Mouse (Mus musculus) embryonic facial prominence, embryonic 13.5 days (tissue): Measurements from ENCODE around the gene Lix1l. TPM values are rescaled to one million over a fixed set of nuclear protein-coding genes. Genes with fewer than 3 reads are reported as not detected.

Experiments
- ATAC-seq: fragments of 200-750 bp; cut with Nextera tagmentation; 2 replicates; pipeline ENCODE4 v1.8.0; 2017; ENCODE audit warnings: low read depth; ENCODE audit not compliant: insufficient number of reproducible peaks, insufficient read depth, low FRiP score, low TSS enrichment
- H3K27ac ChIP-seq: fragments of 300-500 bp; sonication (generic); 2 replicates; pipeline ENCODE4 v1.5.1; 2015; ENCODE audit warnings: moderate library complexity, mild to moderate bottlenecking, inconsistent platforms
- H3K27me3 ChIP-seq: fragments of 300-500 bp; sonication (generic); 2 replicates; pipeline ENCODE4 v1.6.1; 2015; ENCODE audit warnings: mild to moderate bottlenecking, inconsistent platforms
- H3K36me3 ChIP-seq: fragments of 300-500 bp; sonication (generic); 2 replicates; pipeline ENCODE4 v1.6.1; 2015; ENCODE audit warnings: mild to moderate bottlenecking, inconsistent platforms
- H3K4me1 ChIP-seq: fragments of 300-500 bp; sonication (generic); 2 replicates; pipeline ENCODE4 v1.6.1; 2015; ENCODE audit warnings: inconsistent platforms
- H3K4me2 ChIP-seq: fragments of 300-500 bp; sonication (generic); 2 replicates; pipeline ENCODE4 v1.6.1; 2015; ENCODE audit warnings: moderate library complexity, mild to moderate bottlenecking, inconsistent platforms
- H3K4me3 ChIP-seq: fragments of 300-500 bp; sonication (generic); 2 replicates; pipeline ENCODE4 v1.5.1; 2015; ENCODE audit warnings: mild to moderate bottlenecking, inconsistent platforms
- H3K9ac ChIP-seq: fragments of 300-500 bp; sonication (generic); 2 replicates; pipeline ENCODE4 v1.6.1; 2015; ENCODE audit warnings: mild to moderate bottlenecking, inconsistent platforms
- H3K9me3 ChIP-seq: fragments of 300-500 bp; sonication (generic); 2 replicates; pipeline ENCODE4 v1.6.1; 2016; ENCODE audit warnings: inconsistent platforms
- WGBS: fragments of 180-500 bp; shearing (Covaris S2); methylation state at CpG from one replicate; pipeline ENCODE4 v1.1.7; 2015; ENCODE audit warnings: mixed read lengths; 5-methylcytosine and 5-hydroxymethylcytosine counted together
- polyA plus RNA-seq: library from polyadenylated mRNA; unstranded; fragments of >200 nt; fragmentation: Nextera tagmentation; extraction: Ambion mirVana; gene quantifications from 2 replicates; pipeline ENCODE4 v1.2.1, GENCODE M21; 2015

The Lix1l gene
- 8.8 and 9.3 TPM in 2 replicates for polyA plus RNA-seq

DNA sequence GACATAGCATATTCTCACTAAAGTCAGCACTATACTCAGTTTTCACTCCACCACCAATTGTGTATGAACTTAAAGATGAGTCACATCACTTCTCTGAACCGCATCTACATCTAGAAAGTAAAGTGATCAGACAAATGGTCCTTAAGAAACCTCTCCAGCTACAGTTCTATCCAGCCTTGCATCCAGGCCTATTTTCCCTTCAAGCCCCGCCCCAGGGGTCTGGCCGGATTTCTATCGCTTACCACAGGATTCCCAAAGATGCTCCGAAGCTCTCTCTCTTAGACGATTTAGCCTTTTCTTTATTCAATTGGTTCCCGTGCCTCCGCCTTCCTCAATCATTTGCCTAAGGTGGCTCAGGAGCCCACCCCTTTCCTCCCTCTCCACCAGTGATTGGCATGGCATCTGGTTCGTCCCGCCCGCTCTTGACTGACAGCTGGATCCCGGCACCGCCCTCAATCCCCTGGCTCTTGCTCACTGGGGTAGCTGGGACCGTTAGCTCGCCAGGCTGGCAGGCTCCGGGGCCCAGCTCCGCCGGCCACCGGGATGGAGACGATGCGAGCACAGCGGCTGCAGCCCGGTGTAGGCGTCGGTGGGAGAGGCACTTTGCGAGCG lies at the start of gene Lix1l:
TSS of gene Lix1l (plus strand) at position 511 of the 612 bp plus-strand sequence.
- Histone ChIP-seq H3K4me2 (peak within 1 kb of the TSS; percentile 81), H3K27ac (peak within 1 kb of the TSS; percentile 96), H3K9me3 (no peaks in the 10 kb centered on the region), H3K27me3 (peaks cover 21% of the 10 kb centered on the region), H3K36me3 (0 out of 2 replicates have a peak, but pooled peaks cover 4% of the 10 kb centered on the region), H3K4me3 (peak within 1 kb of the TSS; percentile 70), H3K9ac (peak within 1 kb of the TSS; percentile 88), H3K4me1 (peaks cover 67% of the 10 kb centered on the region)
- ATAC-seq, result peak; percentile 93
- 1% methylated on average over 27 of the region's 27 CpGs for WGBS

DNA sequence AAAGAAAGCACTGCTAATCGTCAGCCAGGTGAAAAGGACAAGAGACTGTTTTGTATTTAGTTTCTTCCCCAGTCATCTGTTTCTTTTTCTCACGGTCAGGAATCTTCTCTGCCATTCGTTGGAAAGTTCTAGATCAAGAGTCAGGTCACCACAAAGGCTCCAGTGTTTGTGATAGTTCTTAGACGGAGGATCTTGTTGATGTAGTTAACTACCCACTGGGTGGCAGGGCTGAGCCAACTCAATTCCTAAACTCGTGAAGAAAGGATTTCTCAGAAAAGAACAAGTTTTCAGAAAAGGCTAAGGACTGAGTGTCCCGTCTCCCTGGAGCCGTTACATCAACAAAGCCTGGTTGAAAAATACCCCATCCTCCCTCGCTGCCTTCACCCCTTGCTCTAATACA lies 49.7 kb upstream of the Lix1l start:
- 0 out of 2 replicates have a peak overlapping the region, but pooled peaks have one; percentile 11 for H3K9ac ChIP-seq
- 10% methylated on average over 8 of the region's 8 CpGs for WGBS
- H3K9me3 ChIP-seq, result no peaks in the 10 kb centered on the region
- H3K4me1 ChIP-seq, result peaks cover 21% of the 10 kb centered on the region
- H3K27me3 ChIP-seq, result peaks cover 3% of the 10 kb centered on the region; the same call in 1 of the 2 replicates
- no peak overlapping the region for H3K4me2 ChIP-seq
- peak overlapping the region; percentile 39; the same call in 1 of the 2 replicates for H3K27ac ChIP-seq
- no peak for ATAC-seq
- H3K36me3 ChIP-seq, result no peaks in the 10 kb centered on the region
- no peak overlapping the region for H3K4me3 ChIP-seq

DNA sequence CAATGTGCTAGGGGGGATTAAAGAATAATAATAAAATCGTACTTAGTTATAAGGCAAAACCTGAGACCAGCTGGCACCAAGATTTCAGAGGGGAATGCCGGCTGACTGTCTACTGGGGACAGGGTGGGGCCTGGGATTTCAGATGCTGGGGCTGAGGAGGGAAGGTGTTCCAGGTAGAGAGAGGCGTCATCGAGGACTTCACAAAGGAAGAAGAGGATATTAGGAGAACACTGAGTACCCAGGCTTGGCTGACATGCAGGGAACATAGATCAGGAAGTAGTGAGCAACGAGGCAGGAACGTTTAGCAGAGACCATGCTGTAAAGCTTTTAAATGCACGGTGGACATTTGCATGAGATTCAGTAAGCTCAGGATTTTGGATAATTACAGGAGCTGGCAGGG lies 49.1 kb upstream of the Lix1l start:
- no peak overlapping the region for H3K9ac ChIP-seq
- WGBS, result 71% methylated on average over 7 of the region's 7 CpGs
- H3K4me1 ChIP-seq, result peaks cover 28% of the 10 kb centered on the region
- no peak overlapping the region for H3K27ac ChIP-seq
- no peaks in the 10 kb centered on the region for H3K27me3 ChIP-seq
- no peaks in the 10 kb centered on the region for H3K9me3 ChIP-seq
- H3K4me2 ChIP-seq, result no peak overlapping the region
- no peak overlapping the region for H3K4me3 ChIP-seq
- no peaks in the 10 kb centered on the region for H3K36me3 ChIP-seq
- no peak for ATAC-seq

DNA sequence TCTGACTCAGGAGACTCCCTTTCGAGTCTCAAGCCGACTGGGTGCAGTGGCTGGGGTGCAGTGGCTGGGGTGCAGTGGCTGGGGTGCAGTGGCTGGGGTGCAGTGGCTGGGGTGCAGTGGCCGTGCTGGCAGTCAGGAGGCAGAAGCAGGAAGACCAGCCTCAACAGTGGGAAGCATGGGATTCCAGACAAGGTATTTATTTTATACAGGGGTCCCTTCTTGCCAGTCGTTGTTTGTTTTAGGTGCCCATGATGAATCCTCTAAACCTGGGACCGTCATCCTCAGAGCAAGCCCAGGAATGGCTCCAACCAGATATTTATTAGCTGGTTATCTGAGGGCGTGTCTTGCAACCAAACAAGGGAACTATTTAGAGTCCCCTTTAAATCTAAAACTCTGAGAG lies 47.3 kb upstream of the Lix1l start:
- no peak for ATAC-seq
- Histone ChIP-seq H3K9me3 (no peaks in the 10 kb centered on the region), H3K4me1 (peaks cover 31% of the 10 kb centered on the region), H3K9ac (no peak overlapping the region), H3K27me3 (no peaks in the 10 kb centered on the region), H3K36me3 (no peaks in the 10 kb centered on the region), H3K4me2 (no peak overlapping the region), H3K4me3 (no peak overlapping the region), H3K27ac (no peak overlapping the region)
- WGBS, result 82% methylated on average over 6 of the region's 6 CpGs

DNA sequence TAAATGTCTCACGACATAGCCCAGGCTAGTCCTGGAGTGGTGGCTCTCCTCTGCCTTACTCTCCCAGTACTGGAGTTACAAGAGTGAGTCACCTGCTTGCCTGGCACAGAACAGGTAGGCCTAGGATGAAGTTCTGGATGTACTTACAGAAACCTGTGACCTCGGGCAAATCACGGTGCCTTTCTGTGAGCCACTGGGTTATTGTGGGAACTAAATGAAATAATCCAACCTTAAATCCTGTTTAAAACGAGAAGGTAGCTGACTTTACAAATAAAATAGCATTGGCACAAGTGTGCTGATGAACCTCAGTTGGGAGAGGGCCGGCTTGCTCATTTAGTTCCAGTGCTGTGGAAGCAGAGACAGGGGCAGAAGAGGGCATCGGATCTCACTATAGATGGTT lies 46.7 kb upstream of the Lix1l start:
- Histone ChIP-seq H3K27ac (0 out of 2 replicates have a peak overlapping the region, but pooled peaks have one; percentile 16), H3K4me1 (peaks cover 31% of the 10 kb centered on the region), H3K9ac (no peak overlapping the region), H3K4me2 (no peak overlapping the region), H3K27me3 (no peaks in the 10 kb centered on the region), H3K9me3 (no peaks in the 10 kb centered on the region), H3K4me3 (no peak overlapping the region), H3K36me3 (no peaks in the 10 kb centered on the region)
- no peak for ATAC-seq
- 78% methylated on average over 6 of the region's 6 CpGs for WGBS

DNA sequence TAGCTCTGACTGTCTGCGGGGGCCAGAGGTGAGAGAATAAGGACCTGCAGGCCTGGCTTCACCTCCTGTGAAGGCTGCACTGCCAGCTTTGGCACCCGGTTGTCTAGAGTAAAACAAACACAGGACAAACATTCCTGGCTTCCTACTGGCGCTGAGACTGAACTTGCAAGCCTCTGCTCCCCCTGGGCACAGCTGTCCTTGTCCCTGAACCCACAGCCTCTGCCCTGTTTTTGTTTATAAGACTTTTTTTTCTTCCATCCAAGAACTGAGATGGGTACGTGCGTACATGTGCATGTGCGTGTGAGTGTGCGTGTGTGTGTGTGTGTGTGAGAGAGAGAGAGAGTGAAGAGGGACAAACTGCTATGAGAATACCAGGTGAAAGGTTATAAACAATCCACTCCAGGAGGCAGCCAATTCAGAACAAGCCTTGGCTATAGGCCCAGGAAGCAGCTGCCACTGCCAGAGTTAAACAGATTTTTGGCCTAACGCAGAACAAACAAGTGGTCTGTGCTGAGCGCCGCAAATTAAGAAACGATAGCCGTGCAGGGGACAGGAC lies 45.8 kb upstream of the Lix1l start:
- Histone ChIP-seq H3K9me3 (no peaks in the 10 kb centered on the region), H3K27ac (peak overlapping the region; percentile 80), H3K4me3 (no peak overlapping the region), H3K4me2 (no peak overlapping the region), H3K9ac (no peak overlapping the region), H3K36me3 (peaks cover 8% of the 10 kb centered on the region), H3K4me1 (peaks cover 40% of the 10 kb centered on the region), H3K27me3 (no peaks in the 10 kb centered on the region)
- ATAC-seq, result no peak
- WGBS, result 47% methylated on average over 12 of the region's 12 CpGs

DNA sequence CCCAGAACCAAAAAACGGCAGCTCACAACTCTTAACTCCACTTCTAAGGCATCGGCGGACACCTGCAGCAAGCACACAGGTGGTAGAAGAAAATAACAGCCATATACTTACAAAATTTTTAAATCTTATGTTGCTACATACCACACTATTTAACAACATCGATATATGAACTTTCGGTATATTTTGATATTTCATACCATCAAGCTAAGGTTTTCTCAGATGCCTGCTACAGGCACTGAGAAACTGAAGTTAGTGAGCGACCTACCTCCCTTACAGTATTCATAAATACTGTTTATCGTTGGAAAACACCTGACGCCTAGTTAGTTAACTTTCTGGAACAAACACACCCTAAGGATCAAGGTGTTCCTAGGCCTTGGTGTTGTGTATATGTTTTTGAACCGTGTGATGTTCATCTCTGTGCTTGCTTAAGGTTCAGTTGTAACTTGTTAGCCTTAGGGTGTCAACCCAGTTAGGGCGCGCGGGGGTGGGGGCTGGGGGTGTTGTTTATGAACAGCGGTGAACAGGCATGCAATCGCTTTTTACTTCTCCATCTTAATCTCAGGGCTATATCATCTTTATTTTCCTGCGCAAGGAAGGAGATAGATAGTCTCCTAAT lies 44.8 kb upstream of the Lix1l start:
- Histone ChIP-seq H3K4me2 (peak overlapping the region; percentile 89), H3K4me3 (peak overlapping the region; percentile 79)

DNA sequence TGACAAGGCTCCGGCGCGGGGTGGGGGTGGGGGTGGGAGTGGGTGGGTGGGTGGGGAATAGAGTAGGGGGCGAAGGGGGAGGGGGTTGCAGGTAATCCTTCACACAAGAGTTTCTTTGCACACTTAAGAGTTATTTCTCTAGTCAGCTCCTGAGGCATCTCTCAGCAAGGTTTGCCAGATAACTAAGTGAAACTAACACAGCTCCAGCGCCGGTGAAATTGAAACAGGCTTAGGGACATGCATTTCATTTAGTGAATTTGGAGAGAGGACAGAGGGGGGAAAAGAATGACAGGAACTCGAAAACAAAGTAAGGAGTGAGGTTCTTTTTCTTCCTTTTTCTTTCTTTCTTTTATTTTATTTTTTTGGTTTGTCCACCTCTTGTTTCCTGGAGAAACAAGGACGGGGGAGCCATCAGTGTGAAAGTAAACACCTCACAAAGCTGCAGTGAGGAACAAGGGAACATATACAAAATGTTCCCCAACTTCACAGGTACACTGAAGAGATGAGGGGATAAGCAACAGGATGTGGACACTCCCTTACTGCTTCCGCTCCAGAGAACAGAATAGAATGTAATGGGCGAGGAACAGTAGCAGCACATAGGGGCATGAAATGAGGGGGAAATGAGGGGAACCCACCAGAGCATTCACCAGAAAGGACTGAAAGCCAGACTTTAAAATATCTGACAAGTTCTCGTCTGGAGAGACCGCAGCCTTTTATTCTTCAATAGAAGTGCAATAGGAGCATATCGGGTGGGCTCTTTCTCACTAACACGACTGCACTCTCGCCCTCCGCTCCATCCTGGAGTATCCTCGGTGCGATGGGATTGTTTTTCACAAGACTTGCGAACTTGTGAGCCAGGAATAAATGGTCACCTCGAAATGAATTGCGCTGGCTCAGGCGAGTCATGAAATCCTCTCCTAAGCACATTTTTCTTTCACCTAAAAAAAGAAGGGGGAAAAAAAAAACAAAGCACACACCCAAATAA lies 44.0 kb upstream of the Lix1l start:
- ATAC-seq, result no peak
- no peaks in the 10 kb centered on the region for H3K9me3 ChIP-seq
- H3K4me2 ChIP-seq, result peak overlapping the region; percentile 89
- H3K27ac ChIP-seq, result peak overlapping the region; percentile 92
- H3K36me3 ChIP-seq, result peaks cover 22% of the 10 kb centered on the region
- peaks cover 47% of the 10 kb centered on the region for H3K4me1 ChIP-seq
- H3K27me3 ChIP-seq, result no peaks in the 10 kb centered on the region
- H3K9ac ChIP-seq, result peak overlapping the region; percentile 93
- WGBS, result 3% methylated on average over 22 of the region's 22 CpGs
- peak overlapping the region; percentile 79 for H3K4me3 ChIP-seq

More for the DNA sequence above, 44.8 kb upstream of the Lix1l start:
- Histone ChIP-seq H3K27me3 (no peaks in the 10 kb centered on the region), H3K36me3 (peaks cover 18% of the 10 kb centered on the region), H3K4me1 (peaks cover 50% of the 10 kb centered on the region), H3K9ac (peak overlapping the region; percentile 93; the same call in 1 of the 2 replicates), H3K9me3 (no peaks in the 10 kb centered on the region), H3K27ac (0 out of 2 replicates have a peak overlapping the region, but pooled peaks have one; percentile 80)
- ATAC-seq, result no peak
- 74% methylated on average over 15 of the region's 15 CpGs for WGBS

DNA sequence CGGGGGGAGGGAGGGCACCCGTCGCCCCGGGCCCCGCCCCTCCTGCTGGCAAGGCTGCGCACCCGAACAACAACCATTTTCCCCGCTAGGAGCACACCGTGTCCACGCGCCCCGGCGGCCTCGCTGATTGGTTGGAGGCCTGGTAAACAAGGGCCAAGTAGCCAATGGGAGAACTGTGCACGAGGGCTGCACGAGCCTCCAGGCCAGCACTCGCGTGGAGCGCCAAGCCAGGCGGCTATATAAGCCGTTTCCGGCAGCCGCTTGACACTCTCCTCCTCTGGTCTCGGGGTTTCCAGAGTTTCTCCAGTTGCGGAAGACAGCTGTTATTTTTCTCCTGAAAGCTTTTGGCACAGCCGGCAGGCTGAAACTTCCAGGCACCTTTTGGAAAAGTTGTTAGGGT lies 43.3 kb upstream of the Lix1l start, which contains the start of gene Txnip:
TSS of gene Txnip (plus strand) at position 264 of the 400 bp plus-strand sequence.
- H3K9ac ChIP-seq, result peak within 1 kb of the TSS; percentile 93
- peak within 1 kb of the TSS; percentile 92 for H3K27ac ChIP-seq
- H3K4me1 ChIP-seq, result peaks cover 46% of the 10 kb centered on the region
- H3K4me3 ChIP-seq, result peak within 1 kb of the TSS; percentile 79
- H3K9me3 ChIP-seq, result no peaks in the 10 kb centered on the region
- peak; percentile 99 for ATAC-seq
- peak within 1 kb of the TSS; percentile 89 for H3K4me2 ChIP-seq
- H3K36me3 ChIP-seq, result peaks cover 22% of the 10 kb centered on the region
- under 1% methylated on average over 26 of the region's 26 CpGs for WGBS
- no peaks in the 10 kb centered on the region for H3K27me3 ChIP-seq

DNA sequence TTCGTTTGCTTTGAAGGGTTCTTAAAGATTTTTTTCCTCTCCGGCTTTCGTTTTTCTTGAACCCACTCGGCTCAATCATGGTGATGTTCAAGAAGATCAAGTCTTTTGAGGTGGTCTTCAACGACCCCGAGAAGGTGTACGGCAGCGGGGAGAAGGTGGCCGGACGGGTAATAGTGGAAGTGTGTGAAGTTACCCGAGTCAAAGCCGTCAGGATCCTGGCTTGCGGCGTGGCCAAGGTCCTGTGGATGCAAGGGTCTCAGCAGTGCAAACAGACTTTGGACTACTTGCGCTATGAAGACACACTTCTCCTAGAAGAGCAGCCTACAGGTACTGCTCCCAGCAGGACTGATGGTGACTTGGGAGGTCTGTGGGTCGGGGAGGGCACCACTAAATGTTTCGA lies 42.8 kb upstream of the Lix1l start:
- Histone ChIP-seq H3K27me3 (no peaks in the 10 kb centered on the region), H3K27ac (peak overlapping the region; percentile 91), H3K9me3 (no peaks in the 10 kb centered on the region), H3K36me3 (peaks cover 22% of the 10 kb centered on the region), H3K4me3 (peak overlapping the region; percentile 79), H3K4me1 (peaks cover 46% of the 10 kb centered on the region), H3K4me2 (peak overlapping the region; percentile 89), H3K9ac (peak overlapping the region; percentile 93)
- ATAC-seq, result no peak
- under 1% methylated on average over 17 of the region's 17 CpGs for WGBS

DNA sequence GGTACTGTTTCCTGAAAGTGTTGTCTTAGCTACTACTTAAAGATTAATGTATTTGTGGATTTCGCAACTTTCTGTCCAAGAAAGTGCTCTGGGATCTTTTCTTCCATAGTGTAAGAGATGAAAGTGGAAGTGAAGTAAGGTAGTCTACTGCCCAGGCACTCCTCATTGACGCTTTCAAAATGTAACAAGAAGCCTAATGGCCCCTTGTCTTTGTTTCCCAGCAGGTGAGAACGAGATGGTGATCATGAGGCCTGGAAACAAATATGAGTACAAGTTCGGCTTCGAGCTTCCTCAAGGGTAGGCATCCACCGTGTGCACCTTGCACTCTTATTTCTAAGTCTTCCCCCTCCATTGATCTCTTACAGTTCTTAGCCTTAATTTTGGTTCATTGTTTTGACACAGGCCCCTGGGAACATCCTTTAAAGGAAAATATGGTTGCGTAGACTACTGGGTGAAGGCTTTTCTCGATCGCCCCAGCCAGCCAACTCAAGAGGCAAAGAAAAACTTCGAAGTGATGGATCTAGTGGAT lies 42.2 kb upstream of the Lix1l start:
- peaks cover 22% of the 10 kb centered on the region for H3K36me3 ChIP-seq
- 46% methylated on average over 10 of the region's 10 CpGs for WGBS
- ATAC-seq, result no peak
- peak overlapping the region; percentile 91 for H3K27ac ChIP-seq
- peak overlapping the region; percentile 89 for H3K4me2 ChIP-seq
- no peaks in the 10 kb centered on the region for H3K9me3 ChIP-seq
- peak overlapping the region; percentile 93 for H3K9ac ChIP-seq
- peak overlapping the region; percentile 79 for H3K4me3 ChIP-seq
- peaks cover 46% of the 10 kb centered on the region for H3K4me1 ChIP-seq
- no peaks in the 10 kb centered on the region for H3K27me3 ChIP-seq
